Mouse (Mus musculus): ENCODE measurements around the gene Ncor1.
"Not testable (repeated sequence)": the region's sequence is repeated elsewhere in the genome, so short reads cannot be mapped to it uniquely, and the experiment has no call there.

The Ncor1 gene

DNA sequence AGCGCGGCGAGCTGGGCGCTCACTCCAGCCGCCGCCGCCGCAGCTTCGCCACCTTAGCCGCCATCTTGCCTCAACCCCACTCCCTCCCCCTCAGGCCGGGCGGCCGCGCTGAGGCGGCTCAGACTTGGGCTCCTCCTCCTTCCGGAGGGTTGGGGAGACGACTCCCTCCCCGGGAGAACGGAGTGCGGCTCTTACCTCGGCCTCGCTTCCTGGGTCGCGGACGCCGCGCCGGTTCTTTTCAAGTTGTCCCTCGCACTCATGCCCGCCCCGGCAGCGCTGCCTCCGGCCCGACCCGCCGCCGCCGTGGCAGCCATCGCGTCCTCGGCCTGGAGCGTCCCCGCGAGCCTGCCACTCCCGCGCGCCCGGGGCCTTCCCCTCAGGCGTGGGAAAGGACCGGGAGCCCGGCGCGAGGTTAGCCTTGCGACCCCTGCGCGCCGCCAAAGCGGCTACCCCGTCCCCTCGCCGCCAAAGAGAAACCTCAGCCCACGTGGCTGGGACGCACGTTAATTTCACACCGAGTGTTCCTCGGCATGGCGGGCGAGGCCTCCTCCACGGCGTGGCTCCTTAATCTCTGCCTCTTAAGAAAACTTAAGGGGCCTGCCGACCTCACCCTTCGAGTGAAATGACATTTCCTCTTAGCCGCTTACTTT is 975 bp downstream of the Ncor1 start:
- peak; percentile 92 for DNase-seq

- no peak for DNase-seq
These were observed 1.7 kb downstream of the Ncor1 start for GRCm38 (mm10) chr11:62456483-62457172.

DNA sequence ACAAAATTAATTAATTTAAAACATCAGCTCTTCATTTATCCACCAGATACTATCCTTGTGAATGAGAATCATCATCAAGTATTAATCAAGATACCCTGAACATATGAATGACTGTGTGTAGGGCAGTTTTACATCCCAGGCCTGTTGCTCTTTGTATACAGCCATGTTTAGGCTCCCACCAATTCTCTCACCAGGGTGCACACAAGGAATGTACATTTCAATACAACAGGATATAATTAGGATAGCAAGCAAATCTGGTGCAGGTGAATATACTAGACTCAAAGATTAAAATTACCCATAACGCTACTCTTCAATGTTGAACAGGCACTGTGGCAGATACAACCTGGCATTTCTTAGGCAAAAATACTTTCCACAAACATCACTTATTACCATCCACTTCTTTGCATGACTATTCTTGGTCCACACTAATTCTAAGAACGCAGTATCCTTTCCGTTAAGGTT is 2.3 kb downstream of the Ncor1 start:
- DNase-seq = no peak

- no peak for DNase-seq
These were observed 3.1 kb downstream of the Ncor1 start for GRCm38 (mm10) chr11:62455193-62455592.

GRCm38 (mm10) chr11:62448971-62449370 is 9.4 kb downstream of the Ncor1 start:
- no peak for DNase-seq

DNA sequence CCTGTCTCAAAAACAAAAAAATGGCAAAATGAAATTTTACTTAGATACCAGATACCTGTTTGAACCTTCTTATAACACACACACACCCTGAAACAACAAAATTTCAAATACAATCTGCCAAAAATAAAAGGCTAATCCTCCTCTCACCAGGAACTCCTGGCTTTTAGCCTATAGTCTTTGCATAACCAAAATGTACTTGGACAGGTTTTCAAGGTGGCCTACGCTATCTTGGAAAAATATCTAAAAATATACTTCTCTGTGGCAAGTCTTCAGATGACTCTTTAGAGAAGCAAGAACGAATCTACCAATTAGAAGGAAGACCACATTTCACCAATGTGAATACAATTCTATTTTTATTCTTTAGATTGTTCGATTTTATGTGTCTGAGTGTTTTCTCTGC is 12.5 kb downstream of the Ncor1 start:
- DNase-seq = no peak

DNA sequence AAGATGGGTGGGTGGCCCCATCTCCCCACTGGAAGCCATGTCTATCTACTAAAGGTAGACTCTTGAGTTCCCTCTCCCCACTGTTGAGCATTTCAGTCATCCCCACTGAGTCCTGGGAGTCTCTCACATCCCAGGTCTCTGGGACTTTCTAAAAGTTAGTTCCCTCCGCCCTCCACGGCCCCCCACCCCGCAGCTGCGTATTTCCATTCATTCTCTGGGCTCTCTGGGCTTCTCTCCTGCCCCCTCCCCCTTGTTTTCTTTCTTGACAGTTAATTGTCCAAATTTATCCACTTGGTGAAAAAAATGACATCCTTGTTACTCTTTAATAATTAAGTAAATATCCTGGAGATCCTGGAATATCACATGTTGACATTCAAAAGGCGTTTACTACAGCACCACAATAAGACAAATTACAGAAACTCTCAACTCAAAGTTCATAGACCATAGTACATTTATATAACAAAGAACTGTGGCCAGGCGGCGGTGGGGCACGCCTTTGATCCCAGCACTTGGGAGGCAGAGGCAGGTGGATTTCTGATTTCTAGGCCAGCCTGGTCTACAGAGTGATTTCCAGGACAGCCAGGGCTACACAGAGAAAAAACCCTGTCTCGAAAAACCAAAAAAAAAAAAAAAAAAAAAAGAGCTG is 17.5 kb downstream of the Ncor1 start:
- no peak for DNase-seq

DNA sequence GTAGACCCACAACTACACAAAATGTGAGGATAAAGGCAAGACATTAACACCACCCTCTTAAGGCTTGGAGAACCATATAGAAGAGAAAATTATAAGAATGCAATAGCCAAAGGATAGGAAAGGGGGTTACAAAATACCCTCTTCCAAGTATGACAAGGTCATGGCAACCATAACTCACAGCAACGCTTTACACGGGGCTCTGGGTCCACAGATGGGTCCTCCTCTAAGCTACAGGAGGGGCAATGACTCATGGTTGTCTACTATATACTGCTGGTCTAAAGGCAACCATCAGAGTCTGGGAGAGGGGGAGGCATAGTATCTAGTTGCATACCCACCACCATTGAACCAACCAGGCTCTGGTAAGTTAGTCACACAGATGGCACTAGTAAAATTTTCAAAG is 26.1 kb downstream of the Ncor1 start:
- DNase-seq = no peak

- DNase-seq = peak; percentile 76
These were observed 31.2 kb downstream of the Ncor1 start for GRCm38 (mm10) chr11:62427105-62427504.

GRCm38 (mm10) chr11:62426266-62426665 is 32.1 kb downstream of the Ncor1 start:
- DNase-seq = no peak

DNA sequence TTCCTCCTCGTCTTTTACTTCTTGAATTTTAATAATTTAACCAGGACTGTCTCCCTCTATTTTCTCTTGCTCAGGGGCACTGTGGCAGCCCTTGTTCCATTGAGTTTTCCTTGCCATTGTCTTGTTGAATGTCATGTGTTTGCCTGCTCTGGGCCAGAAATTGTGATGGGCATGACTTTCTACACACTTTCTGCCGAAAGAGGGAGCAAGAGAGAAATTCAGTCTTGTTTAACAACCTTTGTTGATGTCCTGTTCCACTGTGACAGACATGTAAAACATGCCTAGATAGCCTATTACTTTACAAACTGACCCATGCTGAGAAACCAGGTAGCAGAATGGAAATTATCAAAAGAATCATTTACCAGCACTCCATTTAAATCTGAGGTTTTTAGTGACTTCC is 33.8 kb downstream of the Ncor1 start:
- no peak for DNase-seq

DNA sequence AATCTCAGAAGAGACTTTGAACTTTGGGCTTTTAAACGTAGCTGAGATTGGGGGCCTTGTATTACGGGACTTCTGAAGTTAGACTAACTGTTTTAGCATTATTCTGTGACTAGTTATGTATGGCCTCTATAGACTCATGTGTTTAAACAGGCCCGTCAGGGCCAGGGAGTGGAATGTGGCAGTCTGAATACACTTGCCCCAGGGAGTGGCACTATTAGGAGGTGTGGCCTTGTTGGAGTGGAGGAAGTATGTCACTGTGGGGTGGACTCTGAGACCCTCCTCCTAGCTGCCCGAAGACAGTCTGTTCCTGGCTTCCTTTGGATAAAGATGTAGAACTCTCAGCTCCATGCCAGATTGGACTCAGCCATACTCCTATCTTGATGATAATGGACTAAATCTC is 43.3 kb downstream of the Ncor1 start:
- DNase-seq = no peak

GRCm38 (mm10) chr11:62409611-62410010 is 48.7 kb downstream of the Ncor1 start:
- DNase-seq = no peak

DNA sequence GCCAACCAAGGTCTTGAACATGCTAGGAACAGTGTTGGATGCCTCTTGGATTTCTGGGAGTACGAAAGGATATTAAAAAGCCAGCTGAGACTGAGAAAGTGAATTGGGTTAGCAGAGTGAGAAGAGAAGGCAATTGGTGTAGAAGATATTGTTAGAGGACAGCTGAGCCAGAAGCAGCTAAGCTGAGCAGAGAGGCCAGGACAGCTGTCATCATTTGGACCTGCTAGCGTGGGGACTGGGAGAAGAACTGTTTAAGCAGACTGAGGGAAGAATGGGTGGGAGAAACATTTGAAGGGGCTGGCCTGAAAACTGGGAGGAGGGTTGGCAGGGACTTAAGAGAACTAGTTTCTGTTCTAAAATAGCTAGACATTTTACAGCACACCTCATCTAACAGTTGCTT is 49.5 kb downstream of the Ncor1 start:
- DNase-seq = no peak

DNA sequence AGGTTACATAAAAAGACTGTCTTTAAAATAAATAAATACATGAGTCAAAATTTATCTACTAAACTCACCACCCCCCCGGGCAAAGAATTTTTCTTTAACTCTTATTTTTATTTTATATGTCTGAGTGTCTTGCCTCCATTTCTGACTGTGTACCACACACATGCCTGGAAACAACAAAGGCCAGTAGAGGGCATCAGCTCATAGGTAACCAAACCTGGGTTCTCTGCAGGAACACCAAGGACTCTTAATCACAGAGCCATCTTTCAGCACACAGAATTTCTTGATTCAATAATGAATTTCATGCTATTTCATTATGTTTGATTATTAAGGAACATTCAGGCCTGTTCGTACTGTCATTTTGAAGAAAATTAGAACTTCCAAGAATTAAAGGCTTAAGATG is 61.9 kb downstream of the Ncor1 start:
- DNase-seq = peak; percentile 52

DNA sequence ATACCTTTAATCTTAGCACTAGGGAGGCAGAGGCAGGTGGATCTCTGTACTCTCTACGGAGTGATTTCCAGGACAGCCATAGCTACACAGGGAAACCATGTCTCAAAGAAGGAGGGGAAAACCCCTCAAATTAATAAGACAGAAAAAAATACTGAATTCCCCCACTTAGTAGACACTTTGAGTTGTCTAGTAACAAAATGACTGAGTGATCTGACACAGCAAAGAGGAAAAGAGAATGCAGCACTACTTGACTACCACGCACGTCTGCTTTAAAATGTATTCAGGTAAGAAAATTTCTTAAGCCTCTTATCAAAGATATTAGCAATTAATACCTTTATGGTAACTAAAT is 70.0 kb downstream of the Ncor1 start:
- no peak for DNase-seq

DNA sequence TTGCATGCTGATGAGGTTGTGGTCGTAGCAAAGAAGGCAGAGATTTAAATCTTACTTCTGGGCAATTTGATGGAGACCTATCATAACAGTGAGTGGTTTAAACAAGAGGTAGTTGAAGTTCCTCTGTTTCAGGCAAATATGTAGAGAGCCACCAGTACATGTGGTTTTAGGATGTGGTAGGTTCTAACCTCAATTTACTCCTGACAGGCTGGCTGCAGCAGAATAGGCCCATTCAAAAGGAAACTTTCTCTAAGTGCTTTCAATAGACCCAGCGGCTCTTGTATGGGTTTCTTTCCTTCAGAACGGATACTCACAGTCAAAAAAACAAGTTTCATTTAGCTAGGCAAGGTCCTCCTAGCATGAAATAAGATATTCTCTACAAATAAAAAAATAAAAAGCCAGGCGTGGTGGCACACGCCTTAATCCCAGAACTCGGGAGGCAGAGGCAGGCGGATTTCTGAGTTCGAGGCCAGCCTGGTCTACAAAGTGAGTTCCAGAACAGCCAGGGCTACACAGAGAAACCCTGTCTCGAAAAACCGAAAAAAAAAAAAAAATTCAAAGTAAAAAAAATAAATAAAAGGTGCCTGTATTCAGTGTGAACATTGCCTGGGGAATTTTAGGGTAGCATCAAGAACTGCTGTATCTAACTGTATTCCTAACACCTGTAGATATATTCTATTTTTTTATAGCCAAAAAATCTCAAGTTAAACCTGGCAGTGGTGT is 70.6 kb downstream of the Ncor1 start:
- no peak for DNase-seq

DNA sequence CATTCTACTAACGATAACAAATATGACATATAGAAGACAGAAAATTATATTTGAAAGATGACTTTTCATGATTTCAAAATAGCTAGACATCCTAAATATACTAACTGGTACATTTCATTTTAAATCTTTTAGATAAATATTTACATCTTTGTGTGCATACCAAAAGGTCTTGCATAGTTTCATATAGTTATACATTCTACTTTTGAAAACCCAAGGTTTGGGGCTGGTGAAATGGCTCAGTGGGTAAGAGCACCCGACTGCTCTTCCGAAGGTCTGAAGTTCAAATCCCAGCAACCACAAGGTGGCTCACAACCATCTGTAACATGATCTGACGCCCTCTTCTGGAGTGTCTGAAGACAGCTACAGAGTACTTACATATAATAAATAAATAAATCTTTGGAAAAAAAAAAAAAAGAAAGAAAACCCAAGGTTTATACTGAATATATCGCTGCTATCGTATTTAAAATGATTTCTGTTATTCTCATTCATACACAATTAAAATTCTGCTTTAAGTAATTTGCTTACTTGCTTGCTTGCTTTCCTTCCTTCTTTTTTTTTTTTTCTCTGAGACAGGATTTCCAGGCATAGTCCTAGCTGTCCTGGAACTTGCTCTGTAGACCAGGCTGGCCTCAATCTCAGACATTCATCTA is 81.0 kb downstream of the Ncor1 start:
- DNase-seq = not testable (repeated sequence)

GRCm38 (mm10) chr11:62371776-62372175 is 86.6 kb downstream of the Ncor1 start:
- no peak for DNase-seq

- no peak for DNase-seq
These were observed 88.4 kb downstream of the Ncor1 start for GRCm38 (mm10) chr11:62369924-62370323.

- DNase-seq = no peak
These were observed 91.5 kb downstream of the Ncor1 start for GRCm38 (mm10) chr11:62366879-62367278.

- no peak for DNase-seq
These were observed 103.1 kb downstream of the Ncor1 start for GRCm38 (mm10) chr11:62355216-62355615.

- DNase-seq = no peak
These were observed 106.4 kb downstream of the Ncor1 start for GRCm38 (mm10) chr11:62351948-62352347.
